Mouse (Mus musculus) brain, embryonic 14.5 days (tissue): ENCODE data around the gene Rasd1. TPM values are rescaled to one million over a fixed set of nuclear protein-coding genes. Genes with fewer than 3 reads are reported as not detected.

Experiments
- DNase-seq: peaks from one replicate; pipeline ENCODE4 v3.0.0-alpha.2; 2011; ENCODE audit warnings: low read depth
- CTCF ChIP-seq: fragments of 200-500 bp; IDR thresholded peaks from 2 replicates; pipeline ENCODE4 v1.5.1; 2012; ENCODE audit warnings: inconsistent platforms, mild to moderate bottlenecking, moderate library complexity, borderline replicate concordance; ENCODE audit not compliant: insufficient read depth, insufficient read length; ENCODE audit errors: extremely low read depth
- POLR2A ChIP-seq: fragments of 200-500 bp; IDR thresholded peaks from 2 replicates; pipeline ENCODE4 v1.6.1; 2012; ENCODE audit warnings: mild to moderate bottlenecking, inconsistent platforms, borderline replicate concordance; ENCODE audit not compliant: poor library complexity, insufficient read depth, insufficient read length, severe bottlenecking; ENCODE audit errors: extremely low read depth
- polyA plus RNA-seq: library from polyadenylated mRNA; depleted of rRNA; stranded (reverse); fragments of >200 nt; gene quantifications from 2 replicates; pipeline ENCODE4 v1.2.3, GENCODE M21; 2012; rRNA removed

Gene Rasd1
- polyA plus RNA-seq, result 0.58 and 0.63 TPM in 2 replicates

- TF ChIP-seq CTCF (no peak), POLR2A (no peak)
- peak; percentile 58 for DNase-seq
These were observed at the start of gene Rasd1 for GRCm38 (mm10) chr11:59964818-59965217. Rasd1 (minus strand) TSS chr11:59964944.

- TF ChIP-seq POLR2A (no peak), CTCF (no peak)
- peak; percentile 24 for DNase-seq
These were observed 46.8 kb upstream of the Rasd1 start for GRCm38 (mm10) chr11:60011516-60011915.

GRCm38 (mm10) chr11:60009451-60009850 is 44.7 kb upstream of the Rasd1 start:
- TF ChIP-seq POLR2A, result no peak
- TF ChIP-seq CTCF, result no peak
- DNase-seq, result peak; percentile 60

- no peak for TF ChIP-seq CTCF
- TF ChIP-seq POLR2A, result no peak
- no peak for DNase-seq
These were observed 41.1 kb upstream of the Rasd1 start for GRCm38 (mm10) chr11:60005866-60006265.

- TF ChIP-seq CTCF (no peak), POLR2A (no peak)
- DNase-seq, result no peak
These were observed 40.0 kb upstream of the Rasd1 start for GRCm38 (mm10) chr11:60004716-60005115.

GRCm38 (mm10) chr11:60003811-60004210 is 39.1 kb upstream of the Rasd1 start:
- DNase-seq, result no peak
- TF ChIP-seq CTCF, result no peak
- TF ChIP-seq POLR2A, result no peak

- no peak for DNase-seq
- TF ChIP-seq CTCF (no peak), POLR2A (no peak)
These were observed 36.7 kb upstream of the Rasd1 start for GRCm38 (mm10) chr11:60001231-60001980.

GRCm38 (mm10) chr11:59994318-59994717 is 29.6 kb upstream of the Rasd1 start:
- no peak for DNase-seq
- TF ChIP-seq CTCF (no peak), POLR2A (no peak)

GRCm38 (mm10) chr11:59991365-59991764 is 26.6 kb upstream of the Rasd1 start:
- DNase-seq, result no peak
- TF ChIP-seq CTCF (no peak), POLR2A (no peak)

- TF ChIP-seq POLR2A (no peak), CTCF (no peak)
- DNase-seq, result no peak
These were observed 24.7 kb upstream of the Rasd1 start for GRCm38 (mm10) chr11:59989406-59989805.

- no peak for DNase-seq
- TF ChIP-seq CTCF (no peak), POLR2A (no peak)
These were observed 13.1 kb upstream of the Rasd1 start for GRCm38 (mm10) chr11:59977831-59978230.

GRCm38 (mm10) chr11:59975241-59975640 is 10.5 kb upstream of the Rasd1 start:
- TF ChIP-seq CTCF, result no peak
- TF ChIP-seq POLR2A, result no peak
- no peak for DNase-seq

- no peak for DNase-seq
These were observed 8.6 kb upstream of the Rasd1 start for GRCm38 (mm10) chr11:59973389-59973788.

GRCm38 (mm10) chr11:59971691-59972090 is 6.9 kb upstream of the Rasd1 start:
- DNase-seq, result no peak
- no peak for TF ChIP-seq CTCF
- no peak for TF ChIP-seq POLR2A

More at GRCm38 (mm10) chr11:59973389-59973788, 8.6 kb upstream of the Rasd1 start:
- TF ChIP-seq POLR2A (no peak), CTCF (no peak)
